Mouse (Mus musculus) C2C12 (cell line): ENCODE measurements at regions not wholly inside any gene's neighbourhood (a gene's known extent, or its start where the extent isn't known, plus 50 kb on each side); places are given as distances from the start of the nearest gene placed in this dataset.

Source experiments
- CEBPB ChIP-seq: IDR thresholded peaks from one replicate; pipeline ENCODE4 v1.6.1; 2011; ENCODE audit warnings: low read depth, mild to moderate bottlenecking, control low read depth, moderate library complexity
- CTCF ChIP-seq: IDR thresholded peaks from one replicate; pipeline ENCODE4 v1.5.1; 2011; ENCODE audit not compliant: control insufficient read depth, insufficient read depth, insufficient read length
- MAX ChIP-seq: IDR thresholded peaks from one replicate; pipeline ENCODE4 v1.6.1; 2011; ENCODE audit warnings: mild to moderate bottlenecking, control low read depth
- MYOD1 ChIP-seq: IDR thresholded peaks from one replicate; pipeline ENCODE4 v1.6.1; 2011; ENCODE audit warnings: low read depth; ENCODE audit not compliant: control insufficient read depth, insufficient read length
- MYOG ChIP-seq: IDR thresholded peaks from one replicate; pipeline ENCODE4 v1.6.1; 2011; ENCODE audit not compliant: control insufficient read depth, insufficient read length; ENCODE audit errors: extremely low read depth

DNA sequence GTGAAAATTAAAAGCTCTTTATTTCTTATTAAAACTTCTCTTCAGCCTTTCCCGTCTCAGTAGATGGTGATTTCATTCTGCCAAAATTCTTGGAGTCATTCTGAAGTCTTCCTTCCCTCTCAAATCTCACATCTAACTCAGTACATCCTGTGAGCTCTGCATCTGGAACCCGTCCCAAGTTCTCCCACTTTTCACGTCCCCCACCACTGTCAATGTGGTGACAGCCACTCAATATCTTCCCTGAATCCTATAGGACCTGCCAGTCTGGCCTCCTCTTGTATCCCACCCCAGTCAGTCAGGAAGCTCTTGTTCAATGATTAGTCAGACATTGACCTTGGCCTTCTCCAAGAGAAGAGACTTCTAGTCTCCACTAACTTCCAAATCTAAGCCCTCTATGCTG lies 110.1 kb downstream of the Kcnk1 start:
- TF ChIP-seq CTCF (no peak), MYOD1 (no peak), MAX (no peak), MYOG (no peak), CEBPB (no peak)
